Mouse (Mus musculus) frontal cortex, postnatal 10 days (tissue): ENCODE measurements at regions not wholly inside any gene's neighbourhood (a gene's known extent, or its start where the extent isn't known, plus 50 kb on each side); places are given as distances from the start of the nearest gene placed in this dataset.

Source experiments
- DNase-seq, 2 experiments: peaks; one replicate each; pipeline ENCODE4 v3.0.0; 2022; ENCODE audit warnings: low spot score in 2 of 2, mixed read lengths in 1 of 2

GRCm38 (mm10) chr12:27499276-27499675, 156.9 kb upstream of the Sox11 start:
- no peak for DNase-seq

GRCm38 (mm10) chr12:27496826-27497557, 154.6 kb upstream of the Sox11 start:
- no peak for DNase-seq

- DNase-seq, result no peak
Observed at GRCm38 (mm10) chr12:27492270-27492669, 149.9 kb upstream of the Sox11 start.

- no peak for DNase-seq
Observed at GRCm38 (mm10) chr12:27481230-27481629, 138.9 kb upstream of the Sox11 start.

GRCm38 (mm10) chr12:27479601-27480001, 137.2 kb upstream of the Sox11 start:
- no peak for DNase-seq

- DNase-seq, result no peak
Observed at GRCm38 (mm10) chr12:27474631-27475030, 132.3 kb upstream of the Sox11 start.

- no peak for DNase-seq
Observed at GRCm38 (mm10) chr12:27471557-27471956, 129.2 kb upstream of the Sox11 start.

- no peak for DNase-seq
Observed at GRCm38 (mm10) chr12:27470346-27470745, 128.0 kb upstream of the Sox11 start.

- DNase-seq, result no peak
Observed at GRCm38 (mm10) chr12:27468782-27469181, 126.4 kb upstream of the Sox11 start.

- no peak for DNase-seq
Observed at GRCm38 (mm10) chr12:27468141-27468540, 125.8 kb upstream of the Sox11 start.

GRCm38 (mm10) chr12:27465499-27466150, 123.3 kb upstream of the Sox11 start:
- DNase-seq, result no peak

GRCm38 (mm10) chr12:27458674-27459073, 116.3 kb upstream of the Sox11 start:
- DNase-seq, result no peak

GRCm38 (mm10) chr12:27437661-27438345, 95.4 kb upstream of the Sox11 start:
- DNase-seq, result no peak

- DNase-seq, result no peak
Observed at GRCm38 (mm10) chr12:27431338-27431737, 89.0 kb upstream of the Sox11 start.

GRCm38 (mm10) chr12:27417387-27418009, 75.1 kb upstream of the Sox11 start:
- DNase-seq, result peak; percentile 6 to 11

- DNase-seq, result no peak
Observed at GRCm38 (mm10) chr12:27410555-27410954, 68.2 kb upstream of the Sox11 start.

GRCm38 (mm10) chr12:27408440-27408839, 66.1 kb upstream of the Sox11 start:
- peak in 1 of 2 experiments; percentile 16 for DNase-seq

GRCm38 (mm10) chr12:27399392-27399791, 57.0 kb upstream of the Sox11 start:
- DNase-seq, result no peak
